Mouse (Mus musculus) C2C12 (cell line): Measurements from ENCODE around the gene Tnks2.

Source experiments
- CEBPB ChIP-seq: IDR thresholded peaks from one replicate; pipeline ENCODE4 v1.6.1; 2011; ENCODE audit warnings: low read depth, mild to moderate bottlenecking, control low read depth, moderate library complexity
- CTCF ChIP-seq: IDR thresholded peaks from one replicate; pipeline ENCODE4 v1.5.1; 2011; ENCODE audit not compliant: control insufficient read depth, insufficient read depth, insufficient read length
- FOSL1 ChIP-seq: IDR thresholded peaks from one replicate; pipeline ENCODE4 v1.8.0; 2011; ENCODE audit warnings: mild to moderate bottlenecking, low read length; ENCODE audit not compliant: poor library complexity, insufficient read depth, severe bottlenecking
- MYOD1 ChIP-seq: IDR thresholded peaks from one replicate; pipeline ENCODE4 v1.6.1; 2011; ENCODE audit warnings: low read depth; ENCODE audit not compliant: control insufficient read depth, insufficient read length
- USF1 ChIP-seq: IDR thresholded peaks from one replicate; pipeline ENCODE4 v1.6.1; 2011; ENCODE audit warnings: low read depth, mild to moderate bottlenecking, control low read depth, moderate library complexity

DNA sequence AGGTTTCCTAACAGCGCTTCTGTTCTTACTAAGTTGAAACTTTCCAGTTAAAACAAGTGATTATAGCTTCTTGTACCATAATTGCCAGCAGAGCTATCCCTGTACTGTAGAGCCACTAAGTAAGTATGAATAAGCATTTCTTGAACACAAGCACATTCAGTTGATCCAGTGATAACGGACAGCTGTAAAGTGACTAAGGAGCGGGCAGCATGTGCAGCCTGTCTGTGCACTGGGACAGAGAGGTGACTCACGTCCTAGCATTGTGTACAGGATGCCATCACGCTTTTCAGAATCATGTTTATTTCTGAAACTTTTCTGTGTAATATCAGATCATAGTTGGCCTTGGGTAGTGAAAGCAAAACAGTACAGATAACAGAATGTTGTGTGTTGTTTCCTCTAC is 26.4 kb downstream of the Tnks2 start:
- TF ChIP-seq CTCF = no peak
- TF ChIP-seq USF1 = no peak
- TF ChIP-seq MYOD1 = peak; percentile 53
- no peak for TF ChIP-seq CEBPB
- no peak for TF ChIP-seq FOSL1
